Mouse (Mus musculus) embryonic facial prominence, embryonic 13.5 days (tissue): ENCODE results near the gene Pgap3. TPM values are rescaled to one million over a fixed set of nuclear protein-coding genes. Genes with fewer than 3 reads are reported as not detected.
A peak's percentile ranks its signal among the peaks of the same experiment; 100 is the strongest.
"Not testable (repeated sequence)": the region's sequence is repeated elsewhere in the genome, so short reads cannot be mapped to it uniquely, and the experiment has no call there.

Experiments
- ATAC-seq: fragments of 200-750 bp; cut with Nextera tagmentation; 2 replicates; pipeline ENCODE4 v1.8.0; 2017; ENCODE audit warnings: low read depth; ENCODE audit not compliant: insufficient number of reproducible peaks, insufficient read depth, low FRiP score, low TSS enrichment
- H3K27ac ChIP-seq: fragments of 300-500 bp; sonication (generic); 2 replicates; pipeline ENCODE4 v1.5.1; 2015; ENCODE audit warnings: moderate library complexity, mild to moderate bottlenecking, inconsistent platforms
- H3K27me3 ChIP-seq: fragments of 300-500 bp; sonication (generic); 2 replicates; pipeline ENCODE4 v1.6.1; 2015; ENCODE audit warnings: mild to moderate bottlenecking, inconsistent platforms
- H3K36me3 ChIP-seq: fragments of 300-500 bp; sonication (generic); 2 replicates; pipeline ENCODE4 v1.6.1; 2015; ENCODE audit warnings: mild to moderate bottlenecking, inconsistent platforms
- H3K4me1 ChIP-seq: fragments of 300-500 bp; sonication (generic); 2 replicates; pipeline ENCODE4 v1.6.1; 2015; ENCODE audit warnings: inconsistent platforms
- H3K4me2 ChIP-seq: fragments of 300-500 bp; sonication (generic); 2 replicates; pipeline ENCODE4 v1.6.1; 2015; ENCODE audit warnings: moderate library complexity, mild to moderate bottlenecking, inconsistent platforms
- H3K4me3 ChIP-seq: fragments of 300-500 bp; sonication (generic); 2 replicates; pipeline ENCODE4 v1.5.1; 2015; ENCODE audit warnings: mild to moderate bottlenecking, inconsistent platforms
- H3K9ac ChIP-seq: fragments of 300-500 bp; sonication (generic); 2 replicates; pipeline ENCODE4 v1.6.1; 2015; ENCODE audit warnings: mild to moderate bottlenecking, inconsistent platforms
- H3K9me3 ChIP-seq: fragments of 300-500 bp; sonication (generic); 2 replicates; pipeline ENCODE4 v1.6.1; 2016; ENCODE audit warnings: inconsistent platforms
- WGBS: fragments of 180-500 bp; shearing (Covaris S2); methylation state at CpG from one replicate; pipeline ENCODE4 v1.1.7; 2015; ENCODE audit warnings: mixed read lengths; 5-methylcytosine and 5-hydroxymethylcytosine counted together
- polyA plus RNA-seq: library from polyadenylated mRNA; unstranded; fragments of >200 nt; fragmentation: Nextera tagmentation; extraction: Ambion mirVana; gene quantifications from 2 replicates; pipeline ENCODE4 v1.2.1, GENCODE M21; 2015

Pgap3 gene
- polyA plus RNA-seq, 1 experiment from 2014 or later, result 11.3 TPM

DNA sequence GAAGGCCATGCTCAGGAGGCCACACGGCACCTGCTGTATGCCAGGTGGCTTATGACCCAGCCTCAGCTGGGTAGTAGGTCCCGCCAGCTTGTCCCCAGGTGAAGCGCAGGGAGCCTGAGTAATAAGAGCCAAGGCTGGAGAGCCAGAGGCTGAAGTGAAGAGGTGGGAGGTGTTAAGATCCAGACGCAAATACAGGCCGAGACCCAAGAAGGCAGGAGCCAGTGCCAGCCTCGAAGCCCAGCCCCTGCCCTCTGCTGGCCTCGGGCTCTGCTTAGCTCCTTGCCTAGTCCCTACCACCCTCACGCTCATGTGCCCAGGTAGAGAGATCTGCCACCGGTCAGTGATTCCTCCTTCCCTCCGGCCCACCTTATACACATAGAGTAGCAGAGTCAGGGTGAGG lies 12.0 kb downstream of the Pgap3 start:
- WGBS, result 66% methylated on average over 10 of the region's 10 CpGs
- Histone ChIP-seq H3K36me3 (no peaks in the 10 kb centered on the region), H3K9ac (no peak overlapping the region), H3K9me3 (no peaks in the 10 kb centered on the region), H3K4me2 (no peak overlapping the region), H3K27me3 (peaks cover 82% of the 10 kb centered on the region), H3K27ac (no peak overlapping the region), H3K4me3 (no peak overlapping the region), H3K4me1 (peaks cover 24% of the 10 kb centered on the region)
- no peak for ATAC-seq

DNA sequence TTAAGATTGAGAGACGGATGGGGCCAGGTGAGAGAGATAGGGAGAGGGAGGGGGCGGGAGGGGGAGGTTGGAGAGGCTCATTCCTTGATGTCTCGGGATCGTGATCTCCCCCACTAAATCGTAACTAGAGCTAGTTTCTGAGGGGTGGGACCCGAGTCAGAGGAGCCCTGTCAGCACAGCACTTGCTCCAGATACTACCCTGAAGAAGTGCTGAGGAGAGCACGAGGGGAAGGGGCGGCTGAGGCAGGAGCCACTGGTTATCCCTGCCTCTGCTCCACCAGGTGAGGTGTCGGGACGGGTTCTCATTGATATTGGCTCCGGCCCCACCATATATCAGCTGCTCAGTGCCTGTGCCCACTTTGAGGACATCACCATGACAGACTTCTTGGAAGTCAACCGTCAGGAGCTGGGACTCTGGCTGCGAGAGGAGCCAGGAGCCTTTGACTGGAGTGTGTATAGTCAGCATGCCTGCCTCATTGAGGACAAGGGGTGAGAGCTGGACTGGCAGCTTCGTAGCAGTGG lies 13.2 kb downstream of the Pgap3 start:
- Histone ChIP-seq H3K27ac (no peak overlapping the region), H3K4me1 (peaks cover 13% of the 10 kb centered on the region), H3K27me3 (peaks cover 83% of the 10 kb centered on the region), H3K4me3 (no peak overlapping the region), H3K9me3 (no peaks in the 10 kb centered on the region), H3K36me3 (no peaks in the 10 kb centered on the region), H3K4me2 (peak overlapping the region; percentile 36; the same call in 1 of the 2 replicates), H3K9ac (no peak overlapping the region)
- WGBS, result 53% methylated on average over 14 of the region's 14 CpGs
- no peak for ATAC-seq

DNA sequence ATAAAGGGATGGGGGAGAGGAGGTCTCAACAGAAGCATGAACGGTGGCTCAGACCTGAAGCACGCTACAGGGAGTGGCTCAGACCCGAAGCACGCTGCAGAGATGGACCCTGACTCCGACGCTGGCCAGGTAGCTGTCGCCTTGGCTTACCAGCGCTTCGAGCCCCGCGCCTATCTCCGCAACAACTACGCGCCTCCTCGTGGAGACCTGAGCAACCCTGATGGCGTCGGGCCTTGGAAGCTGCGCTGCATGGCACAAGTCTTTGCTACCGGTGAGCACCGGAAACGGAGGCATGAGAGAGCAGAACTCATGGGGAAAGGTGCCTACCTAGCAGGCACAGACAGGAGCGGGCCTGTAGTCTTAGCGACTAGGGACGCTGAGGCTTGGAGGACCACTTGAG lies 13.7 kb downstream of the Pgap3 start:
- H3K27ac ChIP-seq, result no peak overlapping the region
- peaks cover 9% of the 10 kb centered on the region for H3K4me1 ChIP-seq
- peak overlapping the region; percentile 36 for H3K4me2 ChIP-seq
- H3K36me3 ChIP-seq, result 0 out of 2 replicates have a peak, but pooled peaks cover 2% of the 10 kb centered on the region
- H3K9ac ChIP-seq, result peak overlapping the region; percentile 59; the same call in 1 of the 2 replicates
- WGBS, result 20% methylated on average over 24 of the region's 24 CpGs
- H3K27me3 ChIP-seq, result peaks cover 79% of the 10 kb centered on the region
- no peaks in the 10 kb centered on the region for H3K9me3 ChIP-seq
- H3K4me3 ChIP-seq, result peak overlapping the region; percentile 21
- ATAC-seq, result no peak

DNA sequence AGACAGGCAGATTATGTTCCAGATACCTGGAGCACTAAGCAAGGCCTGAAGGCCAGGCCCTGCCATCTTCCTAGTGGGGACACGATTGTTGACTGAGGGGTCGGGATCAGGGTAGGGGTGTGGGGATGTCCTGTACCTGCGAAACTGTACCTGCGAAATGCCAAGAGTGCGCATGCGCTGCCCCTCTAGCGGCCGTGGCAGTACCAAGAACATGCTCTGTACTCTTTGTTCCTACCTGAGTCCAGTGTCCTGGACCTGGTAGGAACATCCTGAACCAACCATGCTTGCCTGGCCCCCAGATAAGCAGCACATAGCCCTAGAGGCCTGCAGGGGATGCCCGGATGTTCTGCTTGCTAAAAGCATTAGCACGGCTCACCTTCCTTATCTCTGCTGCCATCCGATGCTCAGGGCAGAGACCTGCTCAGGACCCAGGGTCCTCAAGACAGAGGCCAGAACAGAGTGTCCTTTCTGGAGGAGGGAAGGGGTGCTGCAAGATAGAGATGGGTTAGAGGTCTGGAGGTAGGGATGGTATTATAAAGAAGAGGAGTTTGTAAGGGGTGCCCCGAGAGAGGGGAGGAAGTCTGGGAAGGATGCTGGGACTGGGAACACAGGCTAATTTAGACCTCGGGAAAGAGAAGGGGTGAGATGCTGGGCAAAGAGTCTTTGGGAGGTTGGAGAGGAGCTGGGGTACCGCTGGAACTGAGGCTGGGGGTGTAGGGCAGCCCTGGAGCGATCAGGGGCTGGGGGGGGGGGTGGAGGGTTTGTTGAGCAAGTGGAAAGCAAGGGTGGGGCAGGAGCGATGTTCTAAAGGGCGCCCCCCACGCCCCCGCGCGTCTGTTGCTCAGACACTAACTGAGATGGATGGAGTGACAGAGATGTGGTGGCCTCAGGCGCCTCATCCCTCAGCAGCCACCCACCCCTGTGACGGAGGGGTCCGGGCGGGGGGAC lies 14.4 kb downstream of the Pgap3 start, which contains the start of gene Pnmt:
Pnmt (plus strand) TSS at position 813 of the 948 bp plus-strand sequence.
- 53% methylated on average over 25 of the region's 25 CpGs for WGBS
- peaks cover 73% of the 10 kb centered on the region for H3K27me3 ChIP-seq
- H3K4me3 ChIP-seq, result peak within 1 kb of the TSS; percentile 21
- no peak for ATAC-seq
- peak within 1 kb of the TSS; percentile 59; the same call in 1 of the 2 replicates for H3K9ac ChIP-seq
- peaks cover 9% of the 10 kb centered on the region for H3K4me1 ChIP-seq
- H3K4me2 ChIP-seq, result peak within 1 kb of the TSS; percentile 36
- H3K36me3 ChIP-seq, result peaks cover 4% of the 10 kb centered on the region; the same call in 1 of the 2 replicates
- H3K27ac ChIP-seq, result no peak within 1 kb of the TSS
- H3K9me3 ChIP-seq, result no peaks in the 10 kb centered on the region

DNA sequence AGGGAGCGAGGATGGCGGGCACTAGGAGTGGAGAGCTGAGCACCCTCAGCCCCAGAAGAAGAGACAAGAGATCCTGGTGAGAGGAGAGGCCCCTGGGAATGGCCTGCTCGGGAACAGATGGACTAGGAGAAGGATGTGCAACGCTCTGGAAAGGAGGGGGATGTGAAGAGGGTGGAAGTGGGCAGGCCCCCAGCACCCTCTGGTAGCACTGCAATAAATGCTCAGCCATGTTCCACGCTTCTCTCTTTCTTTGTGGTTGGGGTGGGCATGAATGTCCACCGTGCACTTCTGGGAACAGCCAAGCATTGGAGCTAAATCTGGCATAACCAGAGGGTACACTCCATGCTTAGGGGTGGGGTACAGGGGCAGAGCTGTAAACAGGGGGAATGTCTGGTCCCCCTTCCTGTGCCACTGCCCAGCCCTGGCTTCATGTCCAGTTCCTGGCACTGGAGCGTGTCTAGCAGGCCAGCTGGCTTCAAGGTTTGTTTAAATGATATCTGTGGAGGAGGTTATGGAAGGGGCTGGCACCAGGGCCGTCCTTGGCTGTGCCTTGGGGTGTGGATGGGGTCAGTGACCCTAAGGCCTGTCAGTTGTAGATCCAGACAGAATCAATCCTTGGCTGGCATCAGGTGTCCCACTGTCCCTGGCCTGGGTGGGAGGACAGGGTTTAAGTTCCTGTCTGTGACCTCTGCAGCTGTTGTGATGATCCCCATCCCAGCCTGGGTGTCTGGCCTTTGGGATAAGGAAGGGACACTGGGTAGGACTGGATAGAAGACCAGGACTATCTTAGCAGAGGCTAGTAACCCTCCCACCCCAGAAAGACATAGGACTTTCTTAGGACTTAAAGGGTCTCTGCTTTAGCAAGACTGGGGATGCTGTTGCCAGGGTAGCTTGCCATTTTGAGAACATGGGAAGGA lies 15.3 kb downstream of the Pgap3 start:
- Histone ChIP-seq H3K9ac (no peak overlapping the region), H3K4me1 (peaks cover 9% of the 10 kb centered on the region), H3K9me3 (no peaks in the 10 kb centered on the region), H3K4me3 (no peak overlapping the region), H3K27ac (no peak overlapping the region), H3K27me3 (peaks cover 64% of the 10 kb centered on the region), H3K4me2 (no peak overlapping the region), H3K36me3 (peaks cover 13% of the 10 kb centered on the region)
- ATAC-seq, result no peak
- 58% methylated on average over 8 of the region's 8 CpGs for WGBS

DNA sequence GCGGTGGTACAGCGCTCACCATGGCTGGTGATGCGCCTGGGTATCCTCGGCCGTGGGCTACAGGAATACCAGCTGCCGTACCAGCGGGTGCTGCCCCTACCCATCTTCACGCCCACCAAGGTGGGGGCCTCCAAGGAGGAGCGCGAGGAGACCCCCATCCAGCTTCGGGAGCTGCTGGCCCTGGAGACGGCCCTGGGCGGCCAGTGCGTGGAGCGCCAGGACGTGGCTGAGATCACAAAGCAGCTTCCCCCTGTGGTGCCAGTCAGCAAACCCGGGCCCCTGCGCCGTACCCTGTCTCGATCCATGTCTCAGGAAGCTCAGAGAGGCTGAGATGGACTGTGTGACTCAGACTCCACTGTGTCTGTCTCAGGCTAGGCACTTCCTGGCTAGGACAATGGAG lies 16.1 kb downstream of the Pgap3 start:
- peaks cover 58% of the 10 kb centered on the region for H3K27me3 ChIP-seq

DNA sequence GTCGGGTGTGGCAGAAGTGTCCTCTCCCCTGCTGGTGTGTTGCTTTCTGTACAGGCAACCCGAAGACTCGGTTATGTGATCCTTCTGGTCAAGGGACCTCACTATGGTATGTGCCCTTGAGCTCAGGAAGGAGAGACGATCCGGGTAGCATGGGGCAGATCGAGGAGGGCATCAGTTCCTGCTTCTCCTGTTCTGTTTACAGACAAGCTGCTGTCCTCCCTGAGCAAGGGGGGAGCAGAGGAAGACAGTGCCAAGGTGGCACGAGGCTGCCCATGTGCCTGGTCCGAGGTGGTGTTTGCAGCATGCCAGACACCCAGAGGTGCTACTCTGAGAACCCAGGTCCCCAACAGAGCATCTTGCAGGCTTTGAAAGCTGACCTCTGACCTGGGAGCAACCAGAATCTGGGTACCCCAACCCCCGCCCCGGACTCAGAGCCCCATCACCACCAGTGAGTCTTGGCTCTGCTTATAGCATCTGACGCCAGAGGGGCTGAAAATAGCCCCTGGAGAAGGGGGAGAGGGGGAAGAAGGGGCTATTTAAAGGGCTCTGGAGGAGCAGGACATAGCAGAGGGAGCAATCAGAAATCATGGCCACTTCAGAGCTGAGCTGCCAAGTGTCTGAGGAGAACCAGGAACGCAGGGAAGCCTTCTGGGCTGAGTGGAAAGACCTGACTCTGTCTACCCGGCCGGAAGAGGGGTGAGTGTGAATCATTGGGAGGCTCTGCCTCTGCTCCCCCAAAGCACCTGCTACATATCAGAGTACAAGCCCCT lies 16.8 kb downstream of the Pgap3 start, which contains the start of gene Tcap:
Tcap (plus strand) TSS at position 551 of the 770 bp plus-strand sequence.
- Histone ChIP-seq H3K4me1 (peaks cover 6% of the 10 kb centered on the region), H3K9me3 (no peaks in the 10 kb centered on the region), H3K9ac (no peak within 1 kb of the TSS), H3K27me3 (peaks cover 50% of the 10 kb centered on the region), H3K27ac (no peak within 1 kb of the TSS), H3K4me3 (no peak within 1 kb of the TSS), H3K36me3 (peaks cover 29% of the 10 kb centered on the region), H3K4me2 (no peak within 1 kb of the TSS)
- 49% methylated on average over 14 of the region's 14 CpGs for WGBS
- ATAC-seq, result no peak

More for the DNA sequence above, 16.1 kb downstream of the Pgap3 start:
- H3K4me1 ChIP-seq, result peaks cover 7% of the 10 kb centered on the region
- H3K36me3 ChIP-seq, result peaks cover 21% of the 10 kb centered on the region
- 66% methylated on average over 20 of the region's 20 CpGs for WGBS
- H3K27ac ChIP-seq, result no peak overlapping the region
- no peak for ATAC-seq
- no peak overlapping the region for H3K9ac ChIP-seq
- no peak overlapping the region for H3K4me3 ChIP-seq
- no peaks in the 10 kb centered on the region for H3K9me3 ChIP-seq
- H3K4me2 ChIP-seq, result no peak overlapping the region

DNA sequence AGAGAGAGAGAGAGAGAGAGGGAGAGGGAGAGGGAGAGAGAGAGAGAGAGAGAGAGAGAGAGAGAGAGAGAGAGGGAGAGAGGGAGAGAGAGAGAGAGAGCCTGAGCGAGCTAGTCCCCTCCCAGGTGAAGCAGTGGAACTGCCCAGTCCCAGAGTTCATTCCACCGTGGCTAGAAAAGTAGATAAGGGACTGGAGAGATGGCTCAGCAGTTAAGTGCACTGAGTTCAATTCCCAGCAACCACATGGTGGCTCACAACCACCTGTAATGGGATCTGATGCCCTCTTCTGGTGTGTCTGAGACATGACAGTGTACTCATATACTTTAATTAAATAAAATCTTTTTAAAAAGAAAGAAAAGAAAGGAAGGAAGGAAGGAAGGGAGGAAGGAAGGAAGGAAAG lies 17.9 kb downstream of the Pgap3 start:
- not testable (repeated sequence) for H3K4me3 ChIP-seq, H3K9me3 ChIP-seq, H3K9ac ChIP-seq, H3K4me2 ChIP-seq, H3K27ac ChIP-seq, H3K4me1 ChIP-seq, ATAC-seq
- 52% methylated on average over 2 of the region's 2 CpGs for WGBS
- Histone ChIP-seq H3K27me3 (peaks cover 40% of the 10 kb centered on the region), H3K36me3 (peaks cover 39% of the 10 kb centered on the region)

DNA sequence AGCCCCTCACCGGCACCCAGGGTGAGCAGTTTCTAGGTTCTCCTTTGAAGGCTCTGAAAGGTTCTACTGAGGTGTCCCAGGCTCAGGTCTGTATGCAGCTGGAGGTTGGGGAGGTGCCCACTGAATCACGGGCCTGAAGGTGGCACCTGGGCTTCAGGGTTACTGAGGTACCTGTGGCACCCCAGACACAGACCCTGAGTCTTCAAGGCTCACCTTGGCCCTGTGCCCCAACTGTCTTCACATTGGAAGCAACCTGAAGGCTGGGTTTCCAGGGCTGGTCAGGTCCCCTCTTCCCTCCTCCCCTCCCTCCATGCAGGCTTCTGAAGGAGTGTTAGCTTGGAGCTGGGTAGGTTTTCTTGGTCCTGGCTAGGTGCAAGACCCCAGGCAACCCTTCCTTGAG lies 18.6 kb downstream of the Pgap3 start:
- H3K36me3 ChIP-seq, result peaks cover 47% of the 10 kb centered on the region
- no peak for ATAC-seq
- H3K9me3 ChIP-seq, result no peaks in the 10 kb centered on the region
- no peak overlapping the region for H3K4me2 ChIP-seq
- H3K27me3 ChIP-seq, result peaks cover 33% of the 10 kb centered on the region
- H3K27ac ChIP-seq, result no peak overlapping the region
- no peak overlapping the region for H3K9ac ChIP-seq
- H3K4me1 ChIP-seq, result peaks cover 4% of the 10 kb centered on the region
- 90% methylated on average over 2 of the region's 2 CpGs for WGBS
- H3K4me3 ChIP-seq, result no peak overlapping the region

DNA sequence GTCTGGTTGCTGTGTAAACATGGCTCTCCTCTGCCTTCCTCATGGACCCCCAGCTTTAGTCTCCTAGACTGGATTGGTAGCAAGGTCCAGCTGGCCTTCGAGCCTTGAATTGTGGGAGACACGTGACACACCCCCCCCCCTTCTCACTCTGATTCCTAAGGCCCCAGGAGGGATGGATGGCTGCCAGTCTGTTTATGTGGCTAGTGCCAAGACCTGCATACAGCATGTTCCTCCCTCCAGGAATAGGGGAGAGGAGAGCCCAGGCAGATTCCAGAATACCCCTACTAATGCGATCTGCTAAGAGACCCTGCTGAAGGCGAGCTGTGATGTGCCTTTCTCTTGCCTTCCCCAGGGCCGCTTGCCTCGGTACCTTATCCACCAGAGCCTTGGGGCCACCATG lies 20.2 kb downstream of the Pgap3 start:
- 88% methylated on average over 6 of the region's 6 CpGs for WGBS
- Histone ChIP-seq H3K4me3 (no peak overlapping the region), H3K27ac (no peak overlapping the region; the same call in 1 of the 2 replicates), H3K4me1 (no peaks in the 10 kb centered on the region), H3K36me3 (peaks cover 62% of the 10 kb centered on the region), H3K9ac (peak overlapping the region; percentile 36; the same call in 1 of the 2 replicates), H3K4me2 (no peak overlapping the region), H3K27me3 (peaks cover 17% of the 10 kb centered on the region), H3K9me3 (no peaks in the 10 kb centered on the region)
- ATAC-seq, result no peak
